Mouse (Mus musculus) C2C12 (cell line): ENCODE results near the gene Tmem178b. TPM values are rescaled to one million over a fixed set of nuclear protein-coding genes. Genes with fewer than 3 reads are reported as not detected.

Experiments
- H3K27me3 ChIP-seq: one replicate; pipeline ENCODE4 v1.6.1; 2011; ENCODE audit not compliant: control insufficient read depth, insufficient read depth, insufficient read length
- H3K36me3 ChIP-seq: one replicate; pipeline ENCODE4 v1.6.1; 2011; ENCODE audit not compliant: control insufficient read depth, insufficient read depth
- H3K4me3 ChIP-seq: one replicate; pipeline ENCODE4 v1.5.1; 2011; ENCODE audit warnings: mild to moderate bottlenecking, control low read depth; ENCODE audit not compliant: poor library complexity, insufficient read depth, severe bottlenecking
- H3K79me2 ChIP-seq: one replicate; pipeline ENCODE4 v1.6.1; 2011; ENCODE audit not compliant: control insufficient read depth, insufficient read depth
- H3K79me3 ChIP-seq: one replicate; pipeline ENCODE4 v1.6.1; 2011; ENCODE audit warnings: low read depth, control low read depth
- H3ac ChIP-seq: one replicate; pipeline ENCODE3; 2011; ENCODE audit warnings: low read depth; ENCODE audit not compliant: control insufficient read depth, insufficient read length
- CEBPB ChIP-seq: IDR thresholded peaks from one replicate; pipeline ENCODE4 v1.6.1; 2011; ENCODE audit warnings: low read depth, mild to moderate bottlenecking, control low read depth, moderate library complexity
- CTCF ChIP-seq: IDR thresholded peaks from one replicate; pipeline ENCODE4 v1.5.1; 2011; ENCODE audit not compliant: control insufficient read depth, insufficient read depth, insufficient read length
- FOSL1 ChIP-seq: IDR thresholded peaks from one replicate; pipeline ENCODE4 v1.8.0; 2011; ENCODE audit warnings: mild to moderate bottlenecking, low read length; ENCODE audit not compliant: poor library complexity, insufficient read depth, severe bottlenecking
- MAX ChIP-seq: IDR thresholded peaks from one replicate; pipeline ENCODE4 v1.6.1; 2011; ENCODE audit warnings: mild to moderate bottlenecking, control low read depth
- MYOD1 ChIP-seq: IDR thresholded peaks from one replicate; pipeline ENCODE4 v1.6.1; 2011; ENCODE audit warnings: low read depth; ENCODE audit not compliant: control insufficient read depth, insufficient read length
- MYOG ChIP-seq: IDR thresholded peaks from one replicate; pipeline ENCODE4 v1.6.1; 2011; ENCODE audit not compliant: control insufficient read depth, insufficient read length; ENCODE audit errors: extremely low read depth
- USF1 ChIP-seq: IDR thresholded peaks from one replicate; pipeline ENCODE4 v1.6.1; 2011; ENCODE audit warnings: low read depth, mild to moderate bottlenecking, control low read depth, moderate library complexity
- polyA plus RNA-seq: library from polyadenylated mRNA; unstranded; fragments of >200 nt; fragmentation: generic; extraction: Trizol; gene quantifications from one replicate; pipeline ENCODE4 v1.2.1, GENCODE M21; 2012; ENCODE audit warnings: missing spikeins

Gene Tmem178b
- polyA plus RNA-seq, 1 experiment, result 0.01 TPM

DNA sequence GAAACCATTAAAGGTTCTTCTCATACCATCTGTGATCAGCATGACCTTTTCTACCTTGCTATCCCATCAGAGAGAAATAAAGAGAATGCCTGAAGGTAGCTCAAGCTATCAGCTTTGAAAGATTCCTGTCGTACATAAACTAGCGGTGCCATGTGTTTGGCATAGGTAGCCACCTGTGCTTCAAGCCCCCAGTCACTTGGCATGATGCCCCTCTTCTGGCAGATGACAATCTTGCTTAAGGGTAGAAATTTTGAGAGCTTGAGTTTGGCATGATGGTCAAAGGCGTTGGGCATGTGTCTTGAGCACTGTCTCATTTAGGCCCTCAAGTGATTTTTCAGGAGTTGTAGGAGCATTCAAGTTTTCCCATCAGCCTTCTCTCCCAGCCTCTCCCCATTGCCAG is 344.6 kb downstream of the Tmem178b start:
- no peak overlapping the region for H3K4me3 ChIP-seq
- no peak for TF ChIP-seq MAX
- no peak for TF ChIP-seq CTCF
- H3ac ChIP-seq, result no peak overlapping the region
- no peaks in the 10 kb centered on the region for H3K79me3 ChIP-seq
- H3K79me2 ChIP-seq, result no peaks in the 10 kb centered on the region
- H3K36me3 ChIP-seq, result no peaks in the 10 kb centered on the region
- H3K27me3 ChIP-seq, result no peaks in the 10 kb centered on the region

DNA sequence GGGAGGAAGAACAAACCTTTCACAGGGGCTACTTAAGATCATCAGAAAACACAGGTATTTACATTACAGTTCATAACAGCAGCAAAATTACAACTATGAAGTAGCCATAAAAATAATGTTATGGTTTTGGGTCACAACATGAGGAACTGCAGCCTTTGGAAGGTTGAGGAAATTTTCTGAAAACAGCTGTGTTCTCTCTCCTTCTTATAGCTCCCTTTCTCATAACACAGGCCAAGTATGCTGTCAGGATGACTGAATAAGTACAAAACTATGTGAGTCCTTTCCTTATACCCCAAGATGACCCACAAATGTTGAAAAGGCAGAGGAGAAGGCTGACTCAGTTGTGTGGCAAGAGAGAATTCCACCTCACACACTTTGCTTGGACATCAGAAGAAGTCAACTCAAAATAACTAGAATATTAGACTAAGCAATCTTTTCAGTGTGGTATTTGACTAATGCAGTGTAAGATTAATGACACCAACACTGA is 347.6 kb downstream of the Tmem178b start:
- H3K36me3 ChIP-seq, result no peaks in the 10 kb centered on the region
- no peak overlapping the region for H3K4me3 ChIP-seq
- H3ac ChIP-seq, result no peak overlapping the region
- H3K27me3 ChIP-seq, result no peaks in the 10 kb centered on the region
- TF ChIP-seq FOSL1, result no peak
- no peak for TF ChIP-seq MAX
- TF ChIP-seq USF1, result no peak
- no peak for TF ChIP-seq MYOG
- no peak for TF ChIP-seq MYOD1
- TF ChIP-seq CTCF, result no peak
- TF ChIP-seq CEBPB, result no peak
- H3K79me3 ChIP-seq, result no peaks in the 10 kb centered on the region
- no peaks in the 10 kb centered on the region for H3K79me2 ChIP-seq

DNA sequence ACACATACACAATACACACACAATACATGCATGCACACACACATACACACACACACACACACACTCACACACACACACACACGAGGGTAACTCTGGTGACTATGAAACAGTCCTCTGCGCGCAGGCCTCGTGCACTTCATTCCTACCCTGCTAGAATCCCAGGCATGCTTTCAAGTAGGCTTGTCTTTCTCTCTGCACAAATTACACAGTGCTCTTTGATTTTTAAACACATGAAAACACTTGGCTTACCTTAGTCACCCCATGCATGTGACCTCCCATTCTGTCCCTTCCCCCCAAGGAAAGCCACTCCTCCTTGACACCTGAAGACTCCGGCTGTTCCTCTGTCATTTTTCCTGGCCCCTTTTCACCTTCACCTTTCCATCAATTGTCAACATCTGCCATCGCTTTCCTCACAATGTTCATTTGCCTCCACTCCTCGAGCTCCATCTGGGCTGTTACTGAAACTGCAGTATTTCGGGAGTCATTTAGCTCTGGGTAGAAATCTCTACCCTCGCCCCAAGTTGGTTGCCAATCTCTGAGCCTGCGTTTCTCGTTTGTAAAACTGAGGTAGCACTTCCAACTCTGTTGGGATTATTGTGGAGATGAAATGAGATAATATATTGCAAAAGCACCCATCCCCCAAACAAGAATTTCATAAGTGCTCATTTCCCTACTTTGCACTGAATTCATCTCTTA is 352.7 kb downstream of the Tmem178b start:
- TF ChIP-seq CEBPB, result no peak
- no peaks in the 10 kb centered on the region for H3K79me3 ChIP-seq

DNA sequence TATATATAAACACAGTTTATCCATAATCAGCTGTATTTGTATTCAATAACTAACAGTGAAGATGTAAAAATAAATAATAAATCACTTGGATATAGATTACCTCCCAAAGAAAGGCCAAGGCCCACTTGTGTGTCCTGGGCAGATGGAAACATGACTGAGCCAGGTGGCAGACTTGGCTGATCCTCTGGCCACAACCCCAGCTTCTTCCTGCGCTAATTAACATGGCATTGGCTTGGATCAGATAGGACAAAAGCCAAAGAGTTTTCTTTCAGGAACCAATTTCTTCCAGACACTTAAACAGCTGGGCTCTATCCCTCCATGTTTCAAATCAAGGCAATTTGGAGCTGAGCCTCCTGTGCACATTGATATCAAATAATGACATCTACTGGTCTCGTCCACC is 355.9 kb downstream of the Tmem178b start:
- H3K4me3 ChIP-seq, result no peak overlapping the region
- no peaks in the 10 kb centered on the region for H3K27me3 ChIP-seq
- H3K79me2 ChIP-seq, result no peaks in the 10 kb centered on the region
- H3ac ChIP-seq, result no peak overlapping the region
- no peaks in the 10 kb centered on the region for H3K79me3 ChIP-seq
- no peak for TF ChIP-seq MAX
- H3K36me3 ChIP-seq, result no peaks in the 10 kb centered on the region

More for the DNA sequence above, 352.7 kb downstream of the Tmem178b start:
- no peaks in the 10 kb centered on the region for H3K27me3 ChIP-seq
- no peaks in the 10 kb centered on the region for H3K36me3 ChIP-seq
- H3ac ChIP-seq, result no peak overlapping the region
- H3K79me2 ChIP-seq, result no peaks in the 10 kb centered on the region
- no peak overlapping the region for H3K4me3 ChIP-seq

DNA sequence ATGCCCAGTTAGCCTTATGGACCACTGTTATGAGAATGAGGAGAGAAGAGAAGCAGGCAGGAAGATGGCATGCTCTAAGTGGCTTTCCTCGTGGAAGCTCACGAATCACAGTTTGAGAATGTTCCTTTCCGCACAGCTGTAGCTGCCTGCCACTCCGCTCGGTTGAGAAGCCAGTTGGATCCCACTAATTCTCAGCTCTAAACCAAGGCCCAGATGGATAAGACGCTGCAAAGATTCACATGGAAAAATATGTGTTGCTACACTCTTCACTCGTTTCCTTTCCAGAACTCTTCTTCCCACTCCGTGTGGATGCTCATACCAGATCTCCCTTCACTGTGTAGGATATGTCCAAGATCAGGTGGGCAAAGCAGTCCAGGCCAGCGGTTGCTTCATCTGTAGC is 356.9 kb downstream of the Tmem178b start:
- no peaks in the 10 kb centered on the region for H3K79me3 ChIP-seq
- no peaks in the 10 kb centered on the region for H3K27me3 ChIP-seq
- no peak overlapping the region for H3ac ChIP-seq
- H3K79me2 ChIP-seq, result no peaks in the 10 kb centered on the region
- no peak for TF ChIP-seq FOSL1
- no peak for TF ChIP-seq USF1
- no peak for TF ChIP-seq CEBPB
- no peak for TF ChIP-seq CTCF
- TF ChIP-seq MYOG, result no peak
- TF ChIP-seq MYOD1, result no peak
- no peak for TF ChIP-seq MAX
- no peak overlapping the region for H3K4me3 ChIP-seq
- H3K36me3 ChIP-seq, result no peaks in the 10 kb centered on the region

DNA sequence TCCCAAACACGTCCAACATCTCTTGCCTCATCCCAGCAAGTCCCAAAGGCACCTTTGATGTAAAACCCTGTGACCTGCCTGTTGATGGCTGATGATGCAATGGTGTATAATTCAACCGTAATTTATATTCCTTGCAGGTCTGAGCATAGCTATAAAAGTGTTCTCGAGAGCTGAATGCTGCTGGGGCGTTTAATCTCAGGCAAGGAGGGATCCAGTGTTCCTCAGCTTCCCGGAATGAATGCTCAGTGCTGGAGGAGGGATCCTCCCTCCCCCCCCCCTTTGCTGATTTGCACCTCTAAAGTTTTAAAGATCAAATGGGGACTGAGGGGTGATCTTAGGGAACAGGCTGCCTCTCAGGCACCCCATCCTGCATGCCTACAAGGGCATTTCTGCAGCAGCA is 361.0 kb downstream of the Tmem178b start:
- Histone ChIP-seq H3ac (no peak overlapping the region), H3K36me3 (no peaks in the 10 kb centered on the region)

More for the DNA sequence above, 361.0 kb downstream of the Tmem178b start:
- TF ChIP-seq MAX (no peak), FOSL1 (no peak), CTCF (no peak), USF1 (no peak), MYOD1 (no peak), MYOG (no peak), CEBPB (no peak)
- Histone ChIP-seq H3K27me3 (peaks cover 3% of the 10 kb centered on the region), H3K79me3 (no peaks in the 10 kb centered on the region), H3K4me3 (no peak overlapping the region), H3K79me2 (no peaks in the 10 kb centered on the region)
